Mouse (Mus musculus) neural tube, embryonic 14.5 days (tissue): ENCODE results near the gene Gvin1. TPM values are rescaled to one million over a fixed set of nuclear protein-coding genes. Genes with fewer than 3 reads are reported as not detected.
"Not testable (repeated sequence)": the region's sequence is repeated elsewhere in the genome, so short reads cannot be mapped to it uniquely, and the experiment has no call there.

ENCODE experiments used
- ATAC-seq: fragments of 200-750 bp; cut with Nextera tagmentation; 2 replicates; pipeline ENCODE4 v1.8.0; 2017; ENCODE audit warnings: low read depth, mild to moderate bottlenecking, moderate TSS enrichment, moderate library complexity
- H3K27ac ChIP-seq: fragments of 300-500 bp; sonication (generic); 2 replicates; pipeline ENCODE4 v1.5.1; 2014; ENCODE audit warnings: low read depth, mild to moderate bottlenecking, control low read depth, low read length, moderate library complexity, mixed read lengths
- H3K27me3 ChIP-seq: fragments of 300-500 bp; sonication (generic); 2 replicates; pipeline ENCODE4 v1.6.1; 2014; ENCODE audit warnings: low read length; ENCODE audit not compliant: control insufficient read depth, insufficient read depth
- H3K36me3 ChIP-seq: fragments of 300-500 bp; sonication (generic); 2 replicates; pipeline ENCODE4 v1.6.1; 2014; ENCODE audit warnings: low read length, mixed read lengths; ENCODE audit not compliant: control insufficient read depth, insufficient read depth
- H3K4me1 ChIP-seq: fragments of 300-500 bp; sonication (generic); 2 replicates; pipeline ENCODE4 v1.6.1; 2014; ENCODE audit warnings: low read length; ENCODE audit not compliant: control insufficient read depth, insufficient read depth
- H3K4me2 ChIP-seq: fragments of 300-500 bp; sonication (generic); 2 replicates; pipeline ENCODE4 v1.6.1; 2014; ENCODE audit warnings: mild to moderate bottlenecking, low read depth, low read length, control low read depth
- H3K4me3 ChIP-seq: fragments of 300-500 bp; sonication (generic); 2 replicates; pipeline ENCODE4 v1.5.1; 2014; ENCODE audit warnings: low read depth, low read length, control low read depth, mixed read lengths
- H3K9ac ChIP-seq: fragments of 300-500 bp; sonication (generic); replicated peaks from 2 replicates; pipeline ENCODE4 v1.6.1; 2014; ENCODE audit warnings: low read depth, mild to moderate bottlenecking, control low read depth, low read length, mixed read lengths
- H3K9me3 ChIP-seq: fragments of 300-500 bp; sonication (generic); 2 replicates; pipeline ENCODE4 v1.6.1; 2016; ENCODE audit warnings: low read length; ENCODE audit not compliant: control insufficient read depth
- WGBS: fragments of 180-500 bp; shearing (Covaris S2); extraction: QIAGEN DNeasy Blood & Tissue Kit; methylation state at CpG from one replicate; pipeline ENCODE4 v1.1.7; 2014; 5-methylcytosine and 5-hydroxymethylcytosine counted together
- polyA plus RNA-seq: library from polyadenylated mRNA; unstranded; fragments of >200 nt; fragmentation: Nextera tagmentation; extraction: Ambion mirVana; gene quantifications from 2 replicates; pipeline ENCODE4 v1.2.1, GENCODE M21; 2014

Gvin1 gene
- polyA plus RNA-seq, result 0.07 TPM in 1 of 2 replicates, not detected in the other

DNA sequence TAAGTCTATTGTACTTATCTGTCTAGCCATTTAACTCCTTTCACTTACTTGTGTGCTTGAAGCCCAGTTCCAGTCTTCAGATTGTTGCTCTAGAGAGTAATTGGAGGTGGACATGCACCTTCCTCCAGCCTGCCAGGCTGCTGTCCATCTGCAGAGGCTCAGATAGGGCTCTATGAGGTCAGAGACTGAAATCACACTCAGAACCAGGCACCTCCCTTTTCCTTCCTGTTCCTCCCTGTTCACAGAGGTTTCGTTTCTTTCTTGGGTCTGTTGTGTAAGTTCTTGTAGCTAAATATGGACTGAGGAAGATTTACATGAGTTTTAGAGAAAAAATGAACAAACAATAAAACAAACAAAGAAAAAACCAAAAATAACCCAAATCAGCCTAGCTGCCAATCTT is at the start of gene Gvin1:
Gene Gvin1, minus strand, starts transcription at position 150 of the 400 bp plus-strand sequence.
- not testable (repeated sequence) for H3K9me3 ChIP-seq, H3K27me3 ChIP-seq, H3K4me1 ChIP-seq, H3K9ac ChIP-seq, H3K36me3 ChIP-seq, H3K4me3 ChIP-seq, ATAC-seq, H3K27ac ChIP-seq, H3K4me2 ChIP-seq
- WGBS, result 78% methylated on average over 1 of the region's 1 CpGs

DNA sequence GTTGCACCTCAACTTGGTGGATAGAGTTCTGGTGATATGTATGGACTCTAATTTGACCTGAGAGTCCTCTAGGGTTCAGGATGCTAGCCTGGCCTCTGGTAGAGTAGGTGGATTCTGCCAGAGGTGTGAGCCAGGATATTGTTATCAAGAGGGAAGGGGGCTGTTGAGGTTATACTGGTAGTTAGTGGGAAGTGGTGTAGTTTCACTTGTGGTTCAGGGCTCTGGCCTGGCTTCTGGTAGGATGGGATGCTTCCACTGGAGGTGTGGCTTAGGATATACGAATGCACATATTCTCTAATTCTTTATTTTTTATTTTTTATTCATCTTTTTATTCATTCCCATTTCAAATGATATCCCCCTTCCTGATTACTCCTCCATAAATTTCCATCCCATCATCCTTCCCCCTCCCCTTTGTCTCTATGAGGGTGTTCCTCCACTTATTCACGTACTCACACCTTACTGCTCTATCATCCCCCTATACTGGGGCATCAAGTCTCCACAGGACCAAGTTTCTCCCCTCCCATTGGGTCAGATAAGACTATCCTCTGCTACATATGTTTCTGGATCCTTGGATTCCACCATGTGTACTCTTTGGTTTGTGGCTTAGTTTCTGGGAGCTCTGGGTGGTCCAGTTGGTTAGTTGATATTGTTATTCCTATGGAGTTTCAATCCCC is 36.9 kb upstream of the Gvin1 start:
- WGBS, result 88% methylated on average over 2 of the region's 2 CpGs

GRCm38 (mm10) chr7:106248922-106249321 is 33.8 kb upstream of the Gvin1 start:
- H3K9me3 ChIP-seq, result no peaks in the 10 kb centered on the region
- no peak for ATAC-seq
- no peak overlapping the region for H3K4me3 ChIP-seq
- no peaks in the 10 kb centered on the region for H3K36me3 ChIP-seq
- WGBS, result 92% methylated on average over 2 of the region's 2 CpGs
- H3K27ac ChIP-seq, result no peak overlapping the region
- no peak overlapping the region for H3K9ac ChIP-seq
- no peak overlapping the region for H3K4me2 ChIP-seq
- H3K27me3 ChIP-seq, result no peaks in the 10 kb centered on the region
- H3K4me1 ChIP-seq, result no peaks in the 10 kb centered on the region

More for the DNA sequence above, 36.9 kb upstream of the Gvin1 start:
- ATAC-seq, result no peak
- H3K9ac ChIP-seq, result no peak overlapping the region
- no peaks in the 10 kb centered on the region for H3K4me1 ChIP-seq
- H3K4me2 ChIP-seq, result no peak overlapping the region
- no peaks in the 10 kb centered on the region for H3K36me3 ChIP-seq
- H3K27ac ChIP-seq, result no peak overlapping the region
- no peaks in the 10 kb centered on the region for H3K9me3 ChIP-seq
- no peak overlapping the region for H3K4me3 ChIP-seq
- no peaks in the 10 kb centered on the region for H3K27me3 ChIP-seq

DNA sequence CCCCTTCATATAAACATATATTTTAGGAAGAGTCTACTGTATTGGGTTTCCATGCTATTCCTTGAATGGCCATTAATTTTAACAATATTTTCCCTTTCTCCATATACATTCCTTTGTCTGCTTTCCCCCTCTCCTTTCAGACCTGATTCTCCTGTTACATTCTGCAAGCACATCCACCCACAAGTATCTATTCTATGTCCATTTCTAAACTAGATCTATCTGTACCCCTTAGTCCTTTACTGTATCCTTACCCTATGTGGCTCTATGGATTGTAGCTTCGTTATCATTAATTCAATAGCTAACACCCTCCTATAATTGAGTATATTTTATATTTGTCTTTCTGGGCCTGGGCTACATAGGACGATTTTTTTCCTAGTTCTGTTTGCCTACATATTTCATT is 33.1 kb upstream of the Gvin1 start:
- no peak for ATAC-seq
- no peaks in the 10 kb centered on the region for H3K27me3 ChIP-seq
- H3K9ac ChIP-seq, result no peak overlapping the region
- WGBS, result 78% methylated on average over 2 of the region's 2 CpGs
- H3K4me2 ChIP-seq, result no peak overlapping the region
- no peaks in the 10 kb centered on the region for H3K36me3 ChIP-seq
- H3K27ac ChIP-seq, result no peak overlapping the region
- H3K4me1 ChIP-seq, result no peaks in the 10 kb centered on the region
- H3K9me3 ChIP-seq, result no peaks in the 10 kb centered on the region
- no peak overlapping the region for H3K4me3 ChIP-seq

DNA sequence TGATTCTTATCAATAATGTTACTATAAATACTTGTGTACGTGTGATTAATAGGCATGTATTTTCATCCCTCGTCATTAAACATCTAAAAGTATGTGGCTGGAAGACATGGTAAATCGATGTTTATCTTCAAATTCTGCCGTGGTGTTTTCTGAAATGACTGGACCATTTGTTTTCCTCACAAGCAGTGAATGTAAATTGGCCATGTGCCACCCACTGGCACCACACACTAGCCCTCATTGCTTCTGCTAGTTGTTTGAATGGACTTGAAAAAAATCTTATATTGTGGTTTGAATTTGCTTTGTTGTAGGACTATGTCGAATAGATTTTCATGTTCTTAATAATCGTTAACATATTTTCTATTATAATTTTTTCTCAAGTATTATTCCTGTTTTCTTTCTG is 30.5 kb upstream of the Gvin1 start:
- no peaks in the 10 kb centered on the region for H3K27me3 ChIP-seq
- no peak overlapping the region for H3K9ac ChIP-seq
- H3K27ac ChIP-seq, result no peak overlapping the region
- H3K36me3 ChIP-seq, result no peaks in the 10 kb centered on the region
- 83% methylated on average over 6 of the region's 6 CpGs for WGBS
- no peaks in the 10 kb centered on the region for H3K9me3 ChIP-seq
- no peak overlapping the region for H3K4me2 ChIP-seq
- no peaks in the 10 kb centered on the region for H3K4me1 ChIP-seq
- H3K4me3 ChIP-seq, result no peak overlapping the region
- no peak for ATAC-seq

DNA sequence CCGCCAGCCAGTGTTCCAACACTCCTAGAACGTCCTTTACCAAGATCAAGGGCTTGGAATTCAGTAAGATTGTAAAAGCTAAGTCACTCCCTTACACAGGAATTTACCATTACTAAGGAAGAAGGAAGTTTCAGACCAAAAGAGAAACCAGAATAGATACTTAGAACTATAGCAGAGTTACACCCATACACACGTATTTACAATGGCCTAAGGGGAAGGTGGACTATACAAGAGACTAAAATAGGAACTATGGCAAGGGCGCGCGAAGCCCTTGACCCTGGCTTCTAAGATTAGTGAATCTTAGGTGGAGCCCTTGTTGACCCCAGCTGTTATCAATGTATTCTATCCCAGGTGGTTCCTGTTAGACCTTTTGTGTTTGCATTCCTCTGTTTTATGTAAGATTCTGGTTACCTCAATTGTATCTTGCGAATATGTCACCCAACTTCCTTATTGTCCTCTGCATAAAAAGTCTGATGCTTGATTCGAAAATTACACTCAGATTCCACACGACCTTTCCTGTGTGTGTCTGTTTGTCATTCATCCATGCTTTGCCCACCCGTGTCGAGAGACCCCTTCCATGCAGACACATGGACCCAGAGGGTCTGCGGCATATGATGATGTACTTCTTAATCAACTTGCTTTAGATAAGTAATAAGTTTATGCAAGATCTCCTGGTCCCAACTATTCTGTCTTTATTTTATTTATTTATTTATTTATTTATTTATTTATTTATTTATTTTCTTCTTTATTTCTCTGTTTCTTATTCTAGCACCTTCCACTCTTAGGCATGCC is 25.6 kb upstream of the Gvin1 start:
- H3K27ac ChIP-seq, H3K4me3 ChIP-seq, H3K27me3 ChIP-seq, H3K36me3 ChIP-seq, H3K9ac ChIP-seq, ATAC-seq, H3K4me2 ChIP-seq, H3K9me3 ChIP-seq, H3K4me1 ChIP-seq: not testable (repeated sequence)
- WGBS, result 91% methylated on average over 12 of the region's 12 CpGs

GRCm38 (mm10) chr7:106237192-106237465 is 22.0 kb upstream of the Gvin1 start:
- Histone ChIP-seq H3K36me3 (no peaks in the 10 kb centered on the region), H3K4me1 (no peaks in the 10 kb centered on the region), H3K9me3 (no peaks in the 10 kb centered on the region), H3K4me3 (no peak overlapping the region), H3K9ac (no peak overlapping the region), H3K27me3 (no peaks in the 10 kb centered on the region), H3K27ac (no peak overlapping the region), H3K4me2 (no peak overlapping the region)
- ATAC-seq, result no peak

- Histone ChIP-seq H3K36me3 (no peaks in the 10 kb centered on the region), H3K9ac (no peak overlapping the region), H3K27ac (no peak overlapping the region), H3K4me3 (no peak overlapping the region), H3K4me2 (no peak overlapping the region), H3K4me1 (no peaks in the 10 kb centered on the region), H3K9me3 (no peaks in the 10 kb centered on the region), H3K27me3 (no peaks in the 10 kb centered on the region)
- ATAC-seq, result no peak
- WGBS, result 77% methylated on average over 2 of the region's 2 CpGs
Measured at GRCm38 (mm10) chr7:106236327-106237191, 21.4 kb upstream of the Gvin1 start.

GRCm38 (mm10) chr7:106235596-106235995 is 20.5 kb upstream of the Gvin1 start:
- no peak for ATAC-seq
- Histone ChIP-seq H3K9me3 (no peaks in the 10 kb centered on the region), H3K4me3 (no peak overlapping the region), H3K27ac (no peak overlapping the region), H3K27me3 (no peaks in the 10 kb centered on the region), H3K4me1 (no peaks in the 10 kb centered on the region), H3K36me3 (no peaks in the 10 kb centered on the region), H3K9ac (no peak overlapping the region), H3K4me2 (no peak overlapping the region)
- WGBS, result 80% methylated on average over 2 of the region's 2 CpGs
